Mouse (Mus musculus) liver, postnatal 0 days (tissue): ENCODE results near the gene Nup107. TPM values are rescaled to one million over a fixed set of nuclear protein-coding genes. Genes with fewer than 3 reads are reported as not detected.

Source experiments
- ATAC-seq: fragments of 200-750 bp; cut with Nextera tagmentation; 2 replicates; pipeline ENCODE4 v1.8.0; 2017; ENCODE audit warnings: mild to moderate bottlenecking, moderate library complexity
- DNase-seq: peaks from one replicate; pipeline ENCODE4 v3.0.0-alpha.2; 2016
- H3K27ac ChIP-seq: fragments of 300-500 bp; sonication (generic); 2 replicates; pipeline ENCODE4 v1.5.1; 2014; ENCODE audit warnings: antibody characterized with exemption, moderate library complexity, mild to moderate bottlenecking, low read depth
- H3K27me3 ChIP-seq: fragments of 300-500 bp; sonication (generic); 2 replicates; pipeline ENCODE4 v1.6.1; 2014; ENCODE audit warnings: low read length, control low read depth, mixed read lengths; ENCODE audit not compliant: insufficient read depth
- H3K36me3 ChIP-seq: fragments of 300-500 bp; sonication (generic); replicated peaks from 2 replicates; pipeline ENCODE4 v1.6.1; 2014; ENCODE audit warnings: mild to moderate bottlenecking, control low read depth, low read length, moderate library complexity, mixed read lengths; ENCODE audit not compliant: insufficient read depth
- H3K4me1 ChIP-seq: fragments of 300-500 bp; sonication (generic); 2 replicates; pipeline ENCODE4 v1.6.1; 2014; ENCODE audit warnings: antibody characterized with exemption, mild to moderate bottlenecking, control low read depth; ENCODE audit not compliant: insufficient read depth
- H3K4me2 ChIP-seq: fragments of 300-500 bp; sonication (generic); 2 replicates; pipeline ENCODE4 v1.6.1; 2014; ENCODE audit warnings: low read depth, mild to moderate bottlenecking, low read length, moderate library complexity, mixed read lengths
- H3K4me3 ChIP-seq: fragments of 300-500 bp; sonication (generic); 2 replicates; pipeline ENCODE4 v1.5.1; 2014; ENCODE audit warnings: low read depth, low read length
- H3K9ac ChIP-seq: fragments of 300-500 bp; sonication (generic); replicated peaks from 2 replicates; pipeline ENCODE4 v1.6.1; 2014; ENCODE audit warnings: mild to moderate bottlenecking, moderate library complexity
- H3K9me3 ChIP-seq: fragments of 300-500 bp; sonication (generic); 2 replicates; pipeline ENCODE4 v1.6.1; 2016; ENCODE audit warnings: mild to moderate bottlenecking, control low read depth, low read length, mixed read lengths
- CTCF ChIP-seq: sonication (generic); IDR thresholded peaks from 2 replicates; pipeline ENCODE4 v1.5.1; 2016; ENCODE audit warnings: antibody characterized with exemption, low read depth
- EP300 ChIP-seq: IDR thresholded peaks from 2 replicates; pipeline ENCODE4 v1.6.1; 2016; ENCODE audit warnings: antibody characterized with exemption, low read depth, mild to moderate bottlenecking
- WGBS: fragments of 180-500 bp; shearing (Covaris S2); extraction: QIAGEN DNeasy Blood & Tissue Kit; methylation state at CpG from one replicate; pipeline ENCODE4 v1.1.7; 2014; ENCODE audit not compliant: insufficient replicate concordance; 5-methylcytosine and 5-hydroxymethylcytosine counted together
- polyA plus RNA-seq: library from polyadenylated mRNA; unstranded; fragments of >200 nt; fragmentation: Nextera tagmentation; extraction: Ambion mirVana; gene quantifications from 2 replicates; pipeline ENCODE4 v1.2.1, GENCODE M21; 2015

Nup107 gene
- polyA plus RNA-seq, 1 experiment from 2014 or later, result 15.0 TPM

GRCm38 (mm10) chr10:117764598-117764997, 27.9 kb downstream of the Nup107 start:
- no peaks in the 10 kb centered on the region for H3K4me1 ChIP-seq
- WGBS, result 81% methylated on average over 6 of the region's 6 CpGs
- no peak for TF ChIP-seq EP300
- TF ChIP-seq CTCF, result no peak
- no peak for ATAC-seq
- no peak overlapping the region for H3K9ac ChIP-seq
- no peak overlapping the region for H3K27ac ChIP-seq
- H3K36me3 ChIP-seq, result peaks cover 61% of the 10 kb centered on the region
- H3K4me3 ChIP-seq, result no peak overlapping the region
- no peaks in the 10 kb centered on the region for H3K9me3 ChIP-seq
- no peak for DNase-seq
- no peaks in the 10 kb centered on the region for H3K27me3 ChIP-seq
- no peak overlapping the region for H3K4me2 ChIP-seq

- WGBS, result 90% methylated on average over 16 of the region's 16 CpGs
- H3K9me3 ChIP-seq, result no peaks in the 10 kb centered on the region
- H3K36me3 ChIP-seq, result peaks cover 67% of the 10 kb centered on the region
- no peak for ATAC-seq
- H3K27ac ChIP-seq, result no peak overlapping the region
- no peak for DNase-seq
- no peak overlapping the region for H3K4me2 ChIP-seq
- no peak overlapping the region for H3K9ac ChIP-seq
- H3K27me3 ChIP-seq, result no peaks in the 10 kb centered on the region
- H3K4me1 ChIP-seq, result no peaks in the 10 kb centered on the region
- TF ChIP-seq EP300 (no peak), CTCF (no peak)
- no peak overlapping the region for H3K4me3 ChIP-seq
Measured at GRCm38 (mm10) chr10:117763588-117764190, 28.8 kb downstream of the Nup107 start.

GRCm38 (mm10) chr10:117762966-117763365, 29.5 kb downstream of the Nup107 start:
- H3K27ac ChIP-seq, result no peak overlapping the region
- DNase-seq (no peak), ATAC-seq (no peak)
- H3K4me3 ChIP-seq, result no peak overlapping the region
- no peak overlapping the region for H3K9ac ChIP-seq
- 91% methylated on average over 12 of the region's 12 CpGs for WGBS
- TF ChIP-seq CTCF (no peak), EP300 (no peak)
- no peaks in the 10 kb centered on the region for H3K27me3 ChIP-seq
- no peaks in the 10 kb centered on the region for H3K4me1 ChIP-seq
- H3K4me2 ChIP-seq, result no peak overlapping the region
- H3K36me3 ChIP-seq, result peaks cover 69% of the 10 kb centered on the region
- no peaks in the 10 kb centered on the region for H3K9me3 ChIP-seq

GRCm38 (mm10) chr10:117762281-117762830, 30.1 kb downstream of the Nup107 start:
- DNase-seq (no peak), ATAC-seq (no peak)
- Histone ChIP-seq H3K27me3 (no peaks in the 10 kb centered on the region), H3K4me2 (no peak overlapping the region), H3K4me1 (no peaks in the 10 kb centered on the region), H3K36me3 (peaks cover 73% of the 10 kb centered on the region), H3K4me3 (no peak overlapping the region), H3K27ac (no peak overlapping the region), H3K9ac (no peak overlapping the region), H3K9me3 (no peaks in the 10 kb centered on the region)
- WGBS, result 90% methylated on average over 2 of the region's 2 CpGs
- TF ChIP-seq CTCF, result no peak
- TF ChIP-seq EP300, result no peak

- Histone ChIP-seq H3K27me3 (no peaks in the 10 kb centered on the region), H3K27ac (no peak overlapping the region), H3K9ac (no peak overlapping the region), H3K9me3 (no peaks in the 10 kb centered on the region), H3K36me3 (peaks cover 78% of the 10 kb centered on the region), H3K4me2 (no peak overlapping the region), H3K4me1 (no peaks in the 10 kb centered on the region), H3K4me3 (no peak overlapping the region)
- DNase-seq, result no peak
- no peak for TF ChIP-seq EP300
- TF ChIP-seq CTCF, result no peak
- WGBS, result 88% methylated on average over 6 of the region's 6 CpGs
- no peak for ATAC-seq
Measured at GRCm38 (mm10) chr10:117761551-117761950, 31.0 kb downstream of the Nup107 start.

GRCm38 (mm10) chr10:117760831-117761335, 31.6 kb downstream of the Nup107 start:
- Histone ChIP-seq H3K4me3 (no peak overlapping the region), H3K4me2 (no peak overlapping the region), H3K27ac (no peak overlapping the region), H3K9ac (no peak overlapping the region), H3K27me3 (no peaks in the 10 kb centered on the region), H3K36me3 (peaks cover 78% of the 10 kb centered on the region), H3K9me3 (no peaks in the 10 kb centered on the region), H3K4me1 (no peaks in the 10 kb centered on the region)
- DNase-seq, result no peak
- no peak for ATAC-seq
- 89% methylated on average over 9 of the region's 9 CpGs for WGBS
- TF ChIP-seq EP300 (no peak), CTCF (no peak)
